8 mouse cellular contexts compared by ENCODE assay signal in genomic region chr7:80405188-80405695, GRCm38 (mm10). TPM values are rescaled to one million over a fixed set of nuclear protein-coding genes. Genes with fewer than 3 reads are reported as not detected.
DNase-seq lines count a peak whose midpoint lies in the region; ATAC-seq and TF ChIP-seq lines count a peak whose summit lies in the region.

TSS of gene Furin (minus strand) at chr7:80405436.

- TF ChIP-seq CTCF in intestine, postnatal 0 days (IDR thresholded peaks at IDR 0.05; ENCODE audit: low read depth), result no peak
- TF ChIP-seq CTCF in Patski (IDR thresholded peaks at IDR 0.05), result no peak
- TF ChIP-seq CTCF in forebrain, postnatal 0 days (IDR thresholded peaks at IDR 0.05; ENCODE audit: low read depth), result no peak

- DNase-seq in Patski (ENCODE audit: low read depth, low spot score), result no peak
- no peak for DNase-seq in gastrocnemius, postnatal 36 days
- DNase-seq in left cerebral cortex, postnatal 36 days (ENCODE audit: low spot score in 2 of 2), result no peak
- DNase-seq in thymus, postnatal 25 days, result no peak
- DNase-seq in forebrain, postnatal 0 days, result no peak
- no peak for DNase-seq in urinary bladder, adult 18-20 months (ENCODE audit: low spot score in 2 of 2)

- CTCF ChIA-PET in Patski (lab: Charles Lee), result interaction anchor here (1.0 kb wide), 1 partner anchor 112 kb away, joined by 3 read pairs; no protein-coding TSS in a partner anchor

- H3K27me3 ChIP-seq in intestine, postnatal 0 days (replicated peaks; ENCODE audit: control insufficient read depth, insufficient read depth, low read length), result no peaks in the 10 kb centered on the region
- H3K27me3 ChIP-seq in intestine, embryonic 16.5 days (replicated peaks; ENCODE audit: control insufficient read depth, insufficient read depth, low read length), result no peaks in the 10 kb centered on the region
- H3K27me3 ChIP-seq in Patski, result no peaks in the 10 kb centered on the region
- H3K27me3 ChIP-seq in forebrain, postnatal 0 days (ENCODE audit: insufficient read depth, low read length), result no peaks in the 10 kb centered on the region

- no peaks in the 10 kb centered on the region for H3K36me3 ChIP-seq in intestine, postnatal 0 days (ENCODE audit: control insufficient read depth, insufficient read depth)
- H3K36me3 ChIP-seq in intestine, embryonic 16.5 days (ENCODE audit: control insufficient read depth, insufficient read depth, low read length), result no peaks in the 10 kb centered on the region
- no peaks in the 10 kb centered on the region for H3K36me3 ChIP-seq in forebrain, postnatal 0 days (ENCODE audit: insufficient read depth)

- ATAC-seq in intestine, postnatal 0 days, result no peak
- ATAC-seq in intestine, embryonic 16.5 days, result no peak
- ATAC-seq in Patski, result no peak
- no peak for ATAC-seq in forebrain, postnatal 0 days

- no peak within 1 kb of the TSS for H3K9ac ChIP-seq in intestine, postnatal 0 days (ENCODE audit: low read depth, low read length)
- H3K9ac ChIP-seq in intestine, embryonic 16.5 days (ENCODE audit: low read depth, low read length), result no peak within 1 kb of the TSS; the same call in 1 of the 2 replicates
- no peak within 1 kb of the TSS for H3K9ac ChIP-seq in forebrain, postnatal 0 days

- no peak within 1 kb of the TSS for H3K4me2 ChIP-seq in intestine, postnatal 0 days (replicated peaks; ENCODE audit: low read depth)
- no peak within 1 kb of the TSS for H3K4me2 ChIP-seq in intestine, embryonic 16.5 days (ENCODE audit: low read depth, low read length)
- H3K4me2 ChIP-seq in forebrain, postnatal 0 days (ENCODE audit: low read depth), result no peak within 1 kb of the TSS

- no peak within 1 kb of the TSS for H3K4me3 ChIP-seq in intestine, postnatal 0 days (ENCODE audit: low read depth, low read length)
- no peak within 1 kb of the TSS for H3K4me3 ChIP-seq in intestine, embryonic 16.5 days (ENCODE audit: low read length)
- H3K4me3 ChIP-seq in forebrain, postnatal 0 days (ENCODE audit: low read depth, low read length), result no peak within 1 kb of the TSS

- POLR2A ChIA-PET in Patski (lab: Charles Lee), result interaction anchor here (0.6 kb wide), 1 partner anchor 112 kb away, joined by 4 read pairs; no protein-coding TSS in a partner anchor

- intact Hi-C loops in gastrocnemius, postnatal 36 days (cut with DNase I), result no loop called here
- intact Hi-C loops in left cerebral cortex, postnatal 36 days (cut with DNase I), result no loop called here

- no peak within 1 kb of the TSS for H3K27ac ChIP-seq in intestine, postnatal 0 days (ENCODE audit: low read depth, low read length)
- H3K27ac ChIP-seq in intestine, embryonic 16.5 days (ENCODE audit: low read length), result no peak within 1 kb of the TSS
- no peak within 1 kb of the TSS for H3K27ac ChIP-seq in forebrain, postnatal 0 days (ENCODE audit: low read depth, low read length)

- no peaks in the 10 kb centered on the region for H3K9me3 ChIP-seq in intestine, postnatal 0 days (ENCODE audit: control insufficient read depth)
- no peaks in the 10 kb centered on the region for H3K9me3 ChIP-seq in intestine, embryonic 16.5 days (ENCODE audit: control insufficient read depth, low read length)
- H3K9me3 ChIP-seq in forebrain, postnatal 0 days (ENCODE audit: low read length), result no peaks in the 10 kb centered on the region

- WGBS in intestine, postnatal 0 days, result 65% methylated on average over 9 of the region's 9 CpGs
- WGBS in intestine, embryonic 16.5 days, result 67% methylated on average over 9 of the region's 9 CpGs
- WGBS in forebrain, postnatal 0 days, result 74% methylated on average over 9 of the region's 9 CpGs

- in situ Hi-C loops in Patski (cut with MboI; ENCODE audit: low pct_unique_long_range_greater_than_20kb), result no loop called here

- H3K4me1 ChIP-seq in intestine, postnatal 0 days (replicated peaks; ENCODE audit: control insufficient read depth, insufficient read depth, low read length), result peaks cover 5% of the 10 kb centered on the region; the same call in 1 of the 2 replicates
- peaks cover 29% of the 10 kb centered on the region for H3K4me1 ChIP-seq in intestine, embryonic 16.5 days (ENCODE audit: control insufficient read depth, insufficient read depth, low read length)
- H3K4me1 ChIP-seq in forebrain, postnatal 0 days (ENCODE audit: insufficient read depth), result peaks cover 14% of the 10 kb centered on the region; the same call in 1 of the 2 replicates

RNA-seq across cellular contexts. Expression of gene Furin, which starts in this region (rescaled TPM):
- polyA plus RNA-seq in intestine, postnatal 0 days (2015; fragmentation: Nextera tagmentation; extraction: Ambion mirVana), result 25.5 and 26.4 TPM in 2 replicates
- 7.8 and 9.7 TPM in 2 replicates for polyA plus RNA-seq in intestine, embryonic 16.5 days (2015; fragmentation: Nextera tagmentation; extraction: Ambion mirVana)
- 120 TPM for polyA plus RNA-seq in Patski (2021)
- 10 to 100 TPM; 40.7 to 48.6 TPM for total RNA-seq in gastrocnemius, postnatal 36 days (2021)
- 10 to 100 TPM; 30.7 to 38.5 TPM for total RNA-seq in left cerebral cortex, postnatal 36 days (2021)
- 16.9 and 21.8 TPM in 2 replicates for total RNA-seq in forebrain, postnatal 0 days (2014; rRNA removed)
- 6.8 and 7.7 TPM in 2 replicates for polyA plus RNA-seq in forebrain, postnatal 0 days (2015; fragmentation: Nextera tagmentation; extraction: Ambion mirVana)
